9 mouse cellular contexts compared by ENCODE assay signal in the genomic region with DNA sequence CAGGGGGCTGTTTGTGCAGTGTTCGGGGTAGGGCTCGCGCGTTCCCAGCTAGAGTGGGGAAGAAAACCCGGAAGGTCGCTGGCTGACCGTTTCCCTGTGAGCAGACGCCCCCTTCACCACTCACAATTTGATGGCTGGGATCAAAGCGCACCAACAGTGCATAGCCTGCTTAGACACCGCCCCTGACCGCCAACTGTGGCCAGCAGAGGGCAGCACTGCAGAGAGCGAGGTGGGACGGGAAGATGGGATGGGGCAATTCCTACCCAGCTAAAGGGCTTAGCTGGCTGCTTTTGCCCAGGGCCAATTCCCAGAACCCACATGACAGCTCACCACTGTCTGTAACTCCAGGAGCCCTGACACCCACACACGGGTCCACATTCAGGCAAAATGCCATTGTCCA. TPM values are rescaled to one million over a fixed set of nuclear protein-coding genes. Genes with fewer than 3 reads are reported as not detected.
DNase-seq lines count a peak whose midpoint lies in the region; ATAC-seq and TF ChIP-seq lines count a peak whose summit lies in the region.
"Had no signal": no experiment of that assay in that cellular context is flagged by ENCODE, and none has a peak within 500 bp of the region (broad histone marks: within the 10 kb centered on the region; RNA-seq: fewer than 3 reads in every experiment).

No protein-coding gene starts in this region.

- TF ChIP-seq POLR2A in heart, adult 2 months (IDR thresholded peaks at IDR 0.05; ENCODE audit: insufficient read depth, low read depth, low read length) = no peak

- no peaks in the 10 kb centered on the region for H3K9me3 ChIP-seq in heart, embryonic 11.5 days (replicated peaks; ENCODE audit: control insufficient read depth, low read length)
- H3K9me3 ChIP-seq in liver, embryonic 14.5 days (ENCODE audit: control insufficient read depth, low read length) = no peaks in the 10 kb centered on the region
- H3K9me3 ChIP-seq in hindbrain, embryonic 16.5 days (ENCODE audit: control insufficient read depth, low read length) = no peaks in the 10 kb centered on the region

- TF ChIP-seq CTCF in heart, adult 2 months (IDR thresholded peaks at IDR 0.05) = peak; percentile 73
- peak; percentile 93 for TF ChIP-seq CTCF in liver, embryonic 14.5 days (IDR thresholded peaks at IDR 0.05; ENCODE audit: low read depth)

- H3K79me2 ChIP-seq in heart, adult 2 months (replicated peaks; ENCODE audit: control insufficient read depth, insufficient read depth, low read length) = no peaks in the 10 kb centered on the region

- H3K36me3 ChIP-seq in heart, adult 2 months (ENCODE audit: control insufficient read depth, insufficient read depth, low read length) = no peaks in the 10 kb centered on the region
- H3K36me3 ChIP-seq in heart, embryonic 11.5 days (ENCODE audit: control insufficient read depth, insufficient read depth, low read length) = no peaks in the 10 kb centered on the region
- no peaks in the 10 kb centered on the region for H3K36me3 ChIP-seq in liver, embryonic 14.5 days (replicated peaks; ENCODE audit: control insufficient read depth, insufficient read depth, low read depth)
- no peaks in the 10 kb centered on the region for H3K36me3 ChIP-seq in hindbrain, embryonic 16.5 days (ENCODE audit: control insufficient read depth, insufficient read depth, low read length)

- H3K27ac ChIP-seq in heart, adult 2 months = no peak overlapping the region
- H3K27ac ChIP-seq in heart, embryonic 11.5 days (ENCODE audit: low read depth, low read length) = no peak overlapping the region
- H3K27ac ChIP-seq in liver, embryonic 14.5 days = no peak overlapping the region
- H3K27ac ChIP-seq in hindbrain, embryonic 16.5 days (ENCODE audit: low read depth, low read length) = no peak overlapping the region
- H3K27ac ChIP-seq: macrophage had no signal

- no peak for TF ChIP-seq EP300 in heart, adult 2 months (IDR thresholded peaks at IDR 0.05; ENCODE audit: insufficient read depth, low read depth, low read length)
- no peak for TF ChIP-seq EP300 in liver, embryonic 14.5 days (IDR thresholded peaks at IDR 0.05; ENCODE audit: low read depth)

- no peak overlapping the region for H3K4me3 ChIP-seq in heart, adult 2 months
- no peak overlapping the region for H3K4me3 ChIP-seq in heart, embryonic 11.5 days (ENCODE audit: low read depth, low read length)
- H3K4me3 ChIP-seq in liver, embryonic 14.5 days (ENCODE audit: insufficient read depth in 1 of 2, low read depth in 2 of 2, low read length in 2 of 2) = no peak overlapping the region
- H3K4me3 ChIP-seq in hindbrain, embryonic 16.5 days (ENCODE audit: low read length) = no peak overlapping the region

- H3K27me3 ChIP-seq in heart, adult 2 months (ENCODE audit: control insufficient read depth, insufficient read depth, low read length) = no peaks in the 10 kb centered on the region
- H3K27me3 ChIP-seq in heart, embryonic 11.5 days (ENCODE audit: control insufficient read depth, insufficient read depth, low read length) = no peaks in the 10 kb centered on the region
- H3K27me3 ChIP-seq in liver, embryonic 14.5 days (ENCODE audit: control insufficient read depth, insufficient read depth, low read length) = no peaks in the 10 kb centered on the region
- H3K27me3 ChIP-seq in hindbrain, embryonic 16.5 days (replicated peaks; ENCODE audit: control insufficient read depth, insufficient read depth, low read length) = no peaks in the 10 kb centered on the region

- H3K9ac ChIP-seq in heart, adult 2 months (ENCODE audit: low read depth, low read length) = no peak overlapping the region
- no peak overlapping the region for H3K9ac ChIP-seq in heart, embryonic 11.5 days (ENCODE audit: low read depth, low read length)
- no peak overlapping the region for H3K9ac ChIP-seq in liver, embryonic 14.5 days (replicated peaks)
- H3K9ac ChIP-seq in hindbrain, embryonic 16.5 days (ENCODE audit: low read depth, low read length) = no peak overlapping the region

- H3K4me2 ChIP-seq in heart, embryonic 11.5 days = no peak overlapping the region
- H3K4me2 ChIP-seq in liver, embryonic 14.5 days (ENCODE audit: low read depth) = no peak overlapping the region
- H3K4me2 ChIP-seq in hindbrain, embryonic 16.5 days (ENCODE audit: low read length) = no peak overlapping the region

- ATAC-seq in heart, embryonic 11.5 days (replicated peaks; ENCODE audit: insufficient number of reproducible peaks, low FRiP score, low TSS enrichment) = no peak
- peak; percentile 39; the same call in 1 of the 2 replicates for ATAC-seq in erythroid progenitor cell, adult 5-6 weeks (replicated peaks; ENCODE audit: low FRiP score, poor library complexity, severe bottlenecking)
- peak; percentile 41; the same call in 1 of the 2 replicates for ATAC-seq in liver, embryonic 14.5 days (ENCODE audit: insufficient read depth)
- no peak for ATAC-seq in hindbrain, embryonic 16.5 days

- 46% methylated on average over 14 of the region's 14 CpGs for WGBS in heart, adult 2 months
- 36% methylated on average over 14 of the region's 14 CpGs for WGBS in heart, embryonic 11.5 days (ENCODE audit: insufficient replicate concordance)
- 32% methylated on average over 14 of the region's 14 CpGs for WGBS in liver, embryonic 14.5 days (ENCODE audit: insufficient replicate concordance)
- WGBS in hindbrain, embryonic 16.5 days = 43% methylated on average over 14 of the region's 14 CpGs

- no peaks in the 10 kb centered on the region for H3K4me1 ChIP-seq in heart, adult 2 months (ENCODE audit: control insufficient read depth, insufficient read depth, low read length)
- H3K4me1 ChIP-seq in heart, embryonic 11.5 days (ENCODE audit: control insufficient read depth, insufficient read depth, low read length) = no peaks in the 10 kb centered on the region
- H3K4me1 ChIP-seq in liver, embryonic 14.5 days (replicated peaks; ENCODE audit: control insufficient read depth in 2 of 2, insufficient read depth in 2 of 2, low read length in 1 of 2) = peaks cover 0 to 7% of the 10 kb centered on the region in 2 experiments; a peak in 3 of 4 replicates
- H3K4me1 ChIP-seq in hindbrain, embryonic 16.5 days (ENCODE audit: control insufficient read depth, insufficient read depth, low read depth, low read length) = no peaks in the 10 kb centered on the region

- intact Hi-C loops in heart, adult 2 months (cut with DNase I) = no loop called here

- peak; percentile 26 to 74 for DNase-seq in heart, adult 2 months
- DNase-seq in 3T3-L1 (ENCODE audit: low read depth, low spot score) (peak; percentile 26), R1 (ENCODE audit: low read depth, low spot score) (peak; percentile 79)
- DNase-seq in liver, embryonic 14.5 days (ENCODE audit: low read depth in 3 of 3, low spot score in 3 of 3) = no peak
- DNase-seq in retina, postnatal 7 days (ENCODE audit: low read depth, low spot score) = peak; percentile 36

RNA-seq across cellular contexts. Expression of gene Hsbp1, which starts 14.5 kb away (rescaled TPM):
- total RNA-seq in heart, adult 2 months (2021) = 100 to 1,000 TPM; 148 to 159 TPM
- 132 and 216 TPM in 2 replicates for polyA plus RNA-seq in heart, adult 2 months (2012; rRNA removed)
- polyA plus RNA-seq in heart, embryonic 11.5 days (2014; fragmentation: Nextera tagmentation; extraction: Ambion mirVana) = 276 and 298 TPM in 2 replicates
- total RNA-seq in erythroid progenitor cell, adult 5-6 weeks (2015; ENCODE audit: low replicate concordance) = 38.9 and 42.3 TPM in 2 replicates
- 15.3 and 22.3 TPM in 2 replicates for total RNA-seq in erythroid progenitor cell, adult 5-6 weeks (2017; ENCODE audit: low replicate concordance)
- polyA plus RNA-seq in liver, embryonic 14.5 days (2012; rRNA removed) = 29.8 and 54.1 TPM in 2 replicates
- polyA plus RNA-seq in liver, embryonic 14.5 days (2014; fragmentation: Nextera tagmentation; extraction: Ambion mirVana) = 78.0 and 79.4 TPM in 2 replicates
- 802 and 900 TPM in 2 replicates for polyA plus RNA-seq in hindbrain, embryonic 16.5 days (2015; fragmentation: Nextera tagmentation; extraction: Ambion mirVana)

RNA-seq across cellular contexts. Expression of gene Mlycd, which starts 35.8 kb away (rescaled TPM):
- total RNA-seq in heart, adult 2 months (2021) = 100 to 1,000 TPM; 110 to 118 TPM
- polyA plus RNA-seq in heart, adult 2 months (2012; rRNA removed) = 83.8 and 99.1 TPM in 2 replicates
- polyA plus RNA-seq in heart, embryonic 11.5 days (2014; fragmentation: Nextera tagmentation; extraction: Ambion mirVana) = 14.2 and 19.0 TPM in 2 replicates
- 3.6 and 3.8 TPM in 2 replicates for total RNA-seq in erythroid progenitor cell, adult 5-6 weeks (2015; ENCODE audit: low replicate concordance)
- total RNA-seq in erythroid progenitor cell, adult 5-6 weeks (2017; ENCODE audit: low replicate concordance) = 0.64 and 1.6 TPM in 2 replicates
- polyA plus RNA-seq in liver, embryonic 14.5 days (2012; rRNA removed) = 6.0 and 6.4 TPM in 2 replicates
- 8.1 and 9.6 TPM in 2 replicates for polyA plus RNA-seq in liver, embryonic 14.5 days (2014; fragmentation: Nextera tagmentation; extraction: Ambion mirVana)
- 16.1 and 16.5 TPM in 2 replicates for polyA plus RNA-seq in hindbrain, embryonic 16.5 days (2015; fragmentation: Nextera tagmentation; extraction: Ambion mirVana)

Comparison
In these comparisons a context has a peak if more than half of its experiments do, and no peak if none do; other contexts are left out.
1. DNase-seq: peak in heart, adult 2 months (2 of 2), 3T3-L1 (single experiment), R1 (single experiment) and retina, postnatal 7 days (single experiment); none in liver, embryonic 14.5 days (0 of 3).
2. ATAC-seq: peak in erythroid progenitor cell, adult 5-6 weeks (single experiment) and liver, embryonic 14.5 days (single experiment); none in heart, embryonic 11.5 days (single experiment) and hindbrain, embryonic 16.5 days (single experiment).